Mouse (Mus musculus): ENCODE data around the gene Thsd4.
"Not testable (repeated sequence)": the region's sequence is repeated elsewhere in the genome, so short reads cannot be mapped to it uniquely, and the experiment has no call there.

Gene Thsd4

DNA sequence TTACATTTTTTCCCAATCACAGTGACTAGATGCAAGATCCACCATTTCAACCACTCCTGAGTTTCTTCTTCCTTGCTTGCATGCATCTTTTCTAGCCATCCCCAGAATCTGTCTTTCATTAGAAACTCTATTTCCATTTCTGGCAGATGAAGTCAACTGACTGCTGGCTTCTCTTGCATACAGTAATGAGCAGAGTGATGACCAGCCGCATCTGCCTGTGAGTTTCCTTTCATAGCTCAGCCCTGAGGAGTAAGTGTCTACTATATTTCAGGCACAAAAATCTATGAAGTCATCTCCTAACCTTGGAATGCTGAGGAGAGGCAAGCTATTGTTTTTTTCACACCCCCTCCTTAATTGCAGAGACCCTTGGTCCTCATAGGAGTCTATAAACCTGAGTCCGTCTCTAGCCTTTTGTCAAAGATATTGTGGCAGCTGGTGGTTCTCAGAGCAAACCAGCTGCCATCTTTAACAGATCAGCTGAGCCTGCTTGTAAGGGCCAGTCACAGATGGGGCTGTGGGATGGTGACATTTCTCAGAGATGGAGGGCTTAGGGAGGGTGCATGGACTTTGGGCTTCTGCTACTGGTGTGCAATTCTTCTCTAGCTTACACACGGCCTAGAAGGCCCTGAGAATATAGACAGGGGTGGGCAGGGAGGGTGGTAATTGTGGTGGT, 535.8 kb downstream of the Thsd4 start:
- DNase-seq (ENCODE audit: low read depth): no peak

- DNase-seq (ENCODE audit: low read depth): no peak
Measured at GRCm38 (mm10) chr9:59981116-59981515, 540.7 kb downstream of the Thsd4 start.

DNA sequence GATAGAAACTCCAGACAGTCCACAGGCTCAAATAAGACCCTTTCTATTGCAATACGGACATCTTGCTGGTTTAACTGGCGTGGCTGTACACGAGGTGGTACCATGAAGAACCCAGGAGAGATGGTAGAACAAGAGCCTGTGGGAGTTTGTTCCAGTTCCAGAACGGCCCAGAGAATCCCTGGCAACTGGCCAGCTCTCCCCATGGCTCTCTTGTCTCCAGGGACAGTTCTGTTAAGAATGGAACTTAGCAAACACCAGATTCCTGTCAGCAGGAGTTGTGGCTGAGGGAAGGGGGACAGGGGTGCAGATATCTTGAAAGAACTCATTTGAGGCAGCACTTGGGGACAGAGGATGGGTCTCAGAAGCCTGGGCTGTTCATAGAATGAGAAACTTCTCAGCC, 550.6 kb downstream of the Thsd4 start:
- DNase-seq (ENCODE audit: low read depth): peak; percentile 10

DNA sequence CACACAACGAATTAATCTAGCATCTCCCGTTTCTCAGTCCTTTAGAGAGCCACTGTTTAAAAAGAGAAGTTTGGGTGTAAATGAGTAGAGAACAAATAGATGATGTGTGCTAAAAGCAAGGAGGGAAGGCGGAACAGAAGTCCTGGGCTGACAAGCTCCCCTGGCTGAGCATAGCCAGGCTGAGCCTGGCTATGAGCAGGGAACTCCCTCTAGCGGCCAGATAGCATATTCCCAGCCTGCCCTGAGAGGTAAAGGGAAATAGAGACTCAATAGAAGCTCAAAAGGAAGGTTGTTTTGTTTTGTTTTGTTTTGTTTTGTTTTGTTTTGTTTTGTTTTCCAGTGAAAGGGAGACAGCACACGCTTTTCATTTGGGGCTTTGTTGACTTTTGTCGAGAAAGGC, 552.5 kb downstream of the Thsd4 start:
- DNase-seq (ENCODE audit: low read depth): peak; percentile 80

- DNase-seq (ENCODE audit: low read depth): no peak
Measured at GRCm38 (mm10) chr9:59965046-59965445, 556.8 kb downstream of the Thsd4 start.

GRCm38 (mm10) chr9:59964367-59964766, 557.5 kb downstream of the Thsd4 start:
- peak; percentile 20 for DNase-seq (ENCODE audit: low read depth)

DNA sequence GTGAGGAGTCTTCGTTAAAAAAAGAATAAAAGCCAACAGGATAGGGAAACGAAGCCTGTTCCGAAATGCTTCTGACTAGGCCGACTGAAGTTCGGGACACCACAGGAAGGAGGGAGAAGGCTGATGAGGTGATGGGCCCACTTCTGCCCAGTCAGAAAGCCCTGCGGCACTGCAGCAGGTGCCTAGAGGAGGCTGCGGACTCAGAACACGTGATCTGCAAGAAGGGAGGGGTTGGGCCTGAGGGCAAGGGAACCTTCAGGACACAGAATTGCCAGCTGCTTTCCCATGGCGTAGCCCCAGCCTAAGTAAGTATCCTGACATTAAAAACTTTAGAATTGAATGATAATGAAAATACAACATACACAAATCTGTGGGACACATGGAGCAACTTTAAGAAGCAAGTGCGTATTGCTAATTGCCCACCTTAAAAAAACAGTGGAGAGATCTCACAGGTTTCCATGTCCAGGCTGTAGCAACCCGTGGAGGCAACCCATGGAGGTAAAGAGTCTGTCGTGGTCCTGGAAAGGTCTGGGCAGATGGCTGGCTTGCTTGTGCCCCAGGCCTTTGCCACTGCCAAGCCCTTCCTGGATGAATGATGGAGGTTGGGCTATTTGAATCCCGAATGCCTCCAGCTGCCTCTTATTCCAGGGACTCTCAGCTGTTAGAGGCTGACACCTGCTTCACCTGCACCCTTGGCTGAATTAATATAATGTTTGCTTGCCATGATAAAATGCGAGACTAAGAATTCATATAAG, 560.5 kb downstream of the Thsd4 start:
- DNase-seq (ENCODE audit: low read depth): no peak

DNA sequence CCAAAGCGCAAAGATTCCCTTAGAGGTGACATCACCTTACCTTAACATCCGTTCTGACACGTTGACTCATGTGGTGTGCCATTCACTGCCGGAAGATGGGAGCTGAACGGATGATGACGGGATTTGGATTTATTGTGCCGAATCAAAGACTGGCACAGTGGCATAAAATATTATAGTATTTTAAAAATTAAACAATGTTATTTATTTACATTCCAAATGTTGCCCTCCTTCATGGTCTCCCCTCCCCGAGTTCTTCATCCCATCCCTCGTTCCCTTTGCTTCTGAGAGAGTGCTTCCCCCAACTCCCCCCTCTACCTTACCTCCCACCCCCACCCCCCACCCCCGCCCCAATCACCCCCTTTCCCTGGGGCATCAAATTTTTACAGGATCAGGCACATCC, 561.3 kb downstream of the Thsd4 start, which contains the start of gene Nr2e3:
Gene Nr2e3 (minus strand): TSS at position 101 of the 400 bp plus-strand sequence.
- no peak for DNase-seq (ENCODE audit: low read depth)

GRCm38 (mm10) chr9:59959276-59959675, 562.6 kb downstream of the Thsd4 start:
- peak; percentile 87 for DNase-seq (ENCODE audit: low read depth)

DNA sequence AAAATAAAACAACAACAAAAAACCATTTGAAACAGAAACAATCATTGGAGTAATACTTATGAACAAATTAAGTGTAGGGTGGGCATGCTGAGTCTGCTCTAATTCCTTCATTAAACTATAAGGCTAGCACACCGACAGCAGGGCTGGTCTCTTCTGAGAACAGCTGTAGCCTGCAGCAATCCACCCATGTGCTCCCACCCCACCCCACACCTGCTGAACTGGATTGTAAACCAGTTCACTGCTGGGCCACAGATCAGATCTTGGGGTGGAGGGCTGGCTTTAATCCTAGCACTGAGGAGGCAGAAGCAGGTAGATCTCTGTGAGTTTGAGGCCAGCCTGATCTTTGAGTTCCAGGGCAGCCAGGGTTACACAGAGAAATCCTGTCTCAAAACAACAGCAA, 563.7 kb downstream of the Thsd4 start:
- not testable (repeated sequence) for DNase-seq (ENCODE audit: low read depth)

DNA sequence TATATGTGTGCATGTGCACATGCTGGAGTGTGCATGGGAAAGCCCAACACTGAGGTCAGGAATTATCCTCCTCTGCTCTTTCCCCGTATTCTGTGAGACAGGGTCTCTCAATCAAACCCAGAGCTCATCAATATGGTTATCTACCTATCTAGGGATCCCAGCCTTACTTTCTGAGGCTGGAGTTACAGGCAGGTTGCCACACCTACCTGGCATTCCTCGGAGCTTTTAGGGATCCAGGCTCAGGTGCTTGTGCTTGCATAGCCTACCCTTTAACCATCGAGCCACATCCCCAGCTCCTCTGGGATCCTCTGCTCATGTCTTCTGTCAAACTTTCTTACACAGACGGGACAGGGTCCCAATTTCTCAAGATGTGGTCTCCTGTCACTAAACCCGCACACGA, 565.4 kb downstream of the Thsd4 start:
- no peak for DNase-seq (ENCODE audit: low read depth)

- DNase-seq (ENCODE audit: low read depth): no peak
Measured at GRCm38 (mm10) chr9:59955692-59956091, 566.2 kb downstream of the Thsd4 start.

- no peak for DNase-seq (ENCODE audit: low read depth)
Measured at GRCm38 (mm10) chr9:59955199-59955598, 566.6 kb downstream of the Thsd4 start.

GRCm38 (mm10) chr9:59953556-59953955, 568.3 kb downstream of the Thsd4 start:
- DNase-seq (ENCODE audit: low read depth): no peak

DNA sequence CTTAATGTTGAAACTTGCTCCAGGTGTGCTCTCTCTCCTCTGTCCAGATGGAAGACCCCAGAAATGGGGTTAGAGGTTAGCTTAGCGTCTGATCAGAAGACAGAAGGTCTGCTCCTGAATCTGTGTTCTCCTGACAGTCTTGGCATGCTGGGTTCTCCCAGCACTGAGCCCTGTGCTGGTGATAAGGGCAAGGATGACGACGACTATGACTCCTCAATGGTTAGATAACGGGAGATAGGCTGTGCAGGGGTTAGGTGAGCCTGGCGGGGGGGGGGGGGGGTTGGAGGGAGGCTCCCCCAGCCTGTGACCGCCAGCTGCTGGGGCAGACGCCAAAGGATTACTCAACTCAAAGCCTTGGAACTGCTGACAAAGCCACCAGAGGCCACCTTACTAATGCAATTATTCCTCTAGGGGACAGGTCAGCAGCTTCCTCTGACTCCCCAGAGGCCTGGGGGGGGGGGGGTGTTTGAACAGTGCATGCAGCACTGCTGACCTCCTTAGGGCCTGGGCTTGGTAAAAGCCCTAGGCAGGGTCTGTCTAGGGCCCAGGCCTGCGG, 569.3 kb downstream of the Thsd4 start:
- DNase-seq (ENCODE audit: low read depth): no peak

DNA sequence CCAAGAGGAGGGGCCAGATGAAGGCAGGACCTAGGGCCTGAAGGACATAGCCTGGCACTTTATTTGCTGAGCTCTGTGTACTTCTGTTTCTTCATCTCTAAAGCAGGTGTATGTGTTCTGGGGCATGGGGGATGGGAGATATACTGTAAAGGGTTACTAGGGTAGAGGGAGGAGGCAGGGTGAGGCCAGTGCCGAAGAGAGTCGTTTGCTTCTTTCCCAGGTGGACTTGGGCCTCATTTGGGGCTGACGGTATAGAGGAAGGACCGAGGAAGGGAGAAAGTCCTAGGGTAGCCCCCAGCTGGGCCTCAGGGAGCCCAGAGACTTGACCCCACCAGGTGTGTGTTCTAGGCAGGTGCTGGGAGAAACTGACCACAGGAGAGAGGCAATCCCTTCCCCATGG, 569.9 kb downstream of the Thsd4 start:
- no peak for DNase-seq (ENCODE audit: low read depth)

GRCm38 (mm10) chr9:59951001-59951750, 570.7 kb downstream of the Thsd4 start:
- no peak for DNase-seq (ENCODE audit: low read depth)

DNA sequence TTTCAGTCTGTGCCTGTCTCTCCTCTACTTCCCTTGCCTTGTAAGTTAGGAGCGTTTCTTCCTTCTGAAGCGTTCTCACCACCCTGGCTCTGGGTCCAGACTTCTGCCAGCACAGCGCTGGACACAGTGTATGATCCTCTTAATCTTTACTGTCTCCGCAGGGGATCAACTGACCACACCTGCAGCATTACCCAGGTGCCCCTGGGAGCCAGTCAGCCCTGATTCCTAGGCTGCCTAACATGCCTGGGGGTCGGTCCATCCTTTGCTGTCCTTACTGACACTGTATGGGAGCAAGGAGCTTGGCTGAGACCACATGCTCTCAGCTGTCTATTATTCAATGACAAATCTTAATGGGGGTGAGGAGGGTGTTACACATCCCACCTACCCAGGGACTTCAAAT, 571.9 kb downstream of the Thsd4 start:
- no peak for DNase-seq (ENCODE audit: low read depth)

DNA sequence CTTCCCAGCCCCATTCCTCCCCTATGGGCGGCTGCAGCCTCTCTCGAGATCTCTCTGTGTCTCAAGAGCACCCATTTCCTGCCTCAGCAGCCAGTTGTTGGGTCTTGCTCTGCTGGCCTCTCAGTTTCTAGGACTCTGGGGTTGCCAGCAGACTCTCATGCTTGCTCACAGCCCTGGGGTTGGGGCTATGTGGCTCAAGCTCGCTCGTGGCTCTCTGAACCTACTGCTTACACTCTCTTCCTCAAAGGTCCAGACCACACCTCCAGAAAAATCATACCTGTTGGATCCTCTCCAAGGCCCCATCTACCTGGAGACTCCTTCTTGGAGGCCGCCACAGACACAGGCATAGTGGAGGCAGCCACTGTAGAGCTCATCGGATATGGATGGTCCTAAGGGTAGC, 572.3 kb downstream of the Thsd4 start:
- DNase-seq (ENCODE audit: low read depth): no peak

- DNase-seq (ENCODE audit: low read depth): no peak
Measured at GRCm38 (mm10) chr9:59948691-59949250, 573.1 kb downstream of the Thsd4 start.

DNA sequence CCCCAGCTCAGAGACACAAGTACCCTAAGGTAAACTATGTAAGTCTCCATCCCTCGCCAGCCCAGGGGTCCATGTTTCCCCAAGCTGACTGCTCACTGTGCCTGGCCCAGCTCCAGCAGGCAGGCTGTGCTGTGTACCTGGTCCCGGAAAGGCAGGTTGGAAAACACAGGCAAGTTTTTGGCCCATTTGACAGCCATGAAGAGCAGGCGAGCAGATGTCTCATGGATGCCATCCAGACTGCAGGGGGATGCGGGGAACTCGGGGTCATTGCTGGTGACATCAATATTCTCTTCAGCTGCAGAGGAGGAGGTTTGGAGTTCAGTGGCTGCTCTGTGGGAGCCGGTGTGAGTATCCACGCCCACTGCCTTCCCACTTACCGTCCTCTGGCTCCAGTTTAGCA, 573.6 kb downstream of the Thsd4 start:
- no peak for DNase-seq (ENCODE audit: low read depth)

DNA sequence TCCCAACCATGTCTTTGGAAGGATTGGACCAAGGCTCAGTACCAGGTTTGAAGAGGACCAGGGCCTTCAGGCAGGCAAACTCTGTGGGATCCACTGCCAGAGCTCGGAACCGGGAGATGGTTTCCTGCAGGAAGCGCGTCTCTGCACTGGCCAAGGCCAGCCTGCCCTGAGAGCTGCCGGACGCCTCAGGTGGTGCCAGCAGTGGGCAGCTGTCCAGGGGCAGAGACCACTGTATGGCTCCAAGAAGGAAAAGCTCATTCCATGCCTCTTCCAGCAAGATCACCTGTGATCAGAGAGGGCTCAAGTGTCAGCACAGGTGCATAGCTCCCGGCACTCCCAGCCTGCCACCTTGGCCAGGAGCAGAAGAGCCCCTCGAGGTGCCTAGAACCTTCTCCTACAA, 574.6 kb downstream of the Thsd4 start:
- DNase-seq (ENCODE audit: low read depth): no peak
